ENCODE assay signal across 10 mouse cellular contexts in the genomic region with DNA sequence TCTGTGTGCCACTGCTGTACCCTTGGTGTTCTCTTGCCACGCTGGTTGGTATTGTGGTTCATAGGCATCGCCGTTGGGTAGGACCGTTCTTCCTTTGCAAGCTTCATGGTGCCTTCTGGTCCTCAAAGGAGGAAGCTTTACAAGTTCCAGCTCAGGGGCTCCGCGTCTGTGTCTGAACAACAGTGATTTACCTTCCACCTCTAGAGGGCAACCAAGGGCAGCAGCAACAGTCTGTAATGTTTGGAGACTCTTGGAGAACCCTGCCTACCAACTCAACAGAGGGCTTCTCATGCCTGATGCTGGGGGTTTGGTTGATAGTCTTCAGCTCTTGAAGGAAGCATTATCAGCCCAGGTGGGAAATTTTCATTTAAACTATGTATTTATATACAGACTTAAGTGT. TPM values are rescaled to one million over a fixed set of nuclear protein-coding genes. Genes with fewer than 3 reads are reported as not detected.
DNase-seq lines count a peak whose midpoint lies in the region; ATAC-seq and TF ChIP-seq lines count a peak whose summit lies in the region.
"Had no signal": no experiment of that assay in that cellular context is flagged by ENCODE, and none has a peak within 500 bp of the region (broad histone marks: within the 10 kb centered on the region; RNA-seq: fewer than 3 reads in every experiment).

No protein-coding gene starts in this region.

- ATAC-seq in liver, embryonic 11.5 days (replicated peaks; ENCODE audit: low FRiP score): no peak

- H3K9me3 ChIP-seq in liver, embryonic 11.5 days (ENCODE audit: control insufficient read depth, low read length): no peaks in the 10 kb centered on the region

- no peak for DNase-seq in liver, adult 2 months (ENCODE audit: extremely low read depth, low read depth, low spot score)
- no peak for DNase-seq in liver, embryonic 11.5 days (ENCODE audit: low spot score)
- peak; percentile 40 for DNase-seq in T-cell, adult 2 months (ENCODE audit: low spot score)
- peak; percentile 80 to 81 for DNase-seq in cerebellum, postnatal 14 days
- peak; percentile 54 for DNase-seq in heart, postnatal 4 days
- peak; percentile 49 for DNase-seq in left cerebral cortex, postnatal 4 days
- peak; percentile 57 to 67 for DNase-seq in right cerebral cortex, postnatal 10 days (ENCODE audit: low spot score in 2 of 2)
- no peak for DNase-seq in yolk sac, embryonic 10.5 days (ENCODE audit: low spot score)

- no peak overlapping the region for H3K4me3 ChIP-seq in liver, adult 2 months (ENCODE audit: insufficient read depth, low read depth, low read length)
- no peak overlapping the region for H3K4me3 ChIP-seq in liver, embryonic 11.5 days (ENCODE audit: low read depth, low read length)
- H3K4me3 ChIP-seq: erythroblast, embryonic 14.5 days had no signal

- H3K27me3 ChIP-seq in liver, adult 2 months (ENCODE audit: control insufficient read depth, insufficient read depth, low read length): no peaks in the 10 kb centered on the region
- no peaks in the 10 kb centered on the region for H3K27me3 ChIP-seq in liver, embryonic 11.5 days (replicated peaks; ENCODE audit: control insufficient read depth, insufficient read depth, low read length)

- H3K79me2 ChIP-seq in liver, adult 2 months (ENCODE audit: control insufficient read depth, insufficient read depth, low read length): no peaks in the 10 kb centered on the region

- peak; percentile 27; the same call in 1 of the 2 replicates for TF ChIP-seq CTCF in liver, adult 2 months (IDR thresholded peaks at IDR 0.05; ENCODE audit: low read depth, low read length)

- H3K27ac ChIP-seq in liver, adult 2 months (replicated peaks; ENCODE audit: insufficient read depth, low read depth, low read length): no peak overlapping the region
- no peak overlapping the region for H3K27ac ChIP-seq in liver, embryonic 11.5 days (ENCODE audit: low read depth, low read length)

- no peaks in the 10 kb centered on the region for H3K4me1 ChIP-seq in liver, adult 2 months (ENCODE audit: control insufficient read depth, insufficient read depth, low read length)
- no peaks in the 10 kb centered on the region for H3K4me1 ChIP-seq in liver, embryonic 11.5 days (replicated peaks; ENCODE audit: control insufficient read depth, insufficient read depth, low read length)

- intact Hi-C loops in left cerebral cortex, postnatal 4 days (cut with DNase I): loop anchor here (2.0 kb wide), 1 partner anchor 168 kb away; no protein-coding TSS in a partner anchor

- H3K4me2 ChIP-seq in liver, embryonic 11.5 days: no peak overlapping the region

- 73% methylated on average over 6 of the region's 6 CpGs for WGBS in liver, adult 2 months
- WGBS in liver, embryonic 11.5 days: 61% methylated on average over 6 of the region's 6 CpGs

- no peak for TF ChIP-seq POLR2A in liver, adult 2 months (IDR thresholded peaks at IDR 0.05; ENCODE audit: extremely low read depth, insufficient read depth, low read length)

- no peaks in the 10 kb centered on the region for H3K36me3 ChIP-seq in liver, adult 2 months (ENCODE audit: control insufficient read depth, insufficient read depth, low read length)
- no peaks in the 10 kb centered on the region for H3K36me3 ChIP-seq in liver, embryonic 11.5 days (ENCODE audit: control insufficient read depth, insufficient read depth, low read length)

- no peak overlapping the region for H3K9ac ChIP-seq in liver, adult 2 months (ENCODE audit: low read depth, low read length)
- H3K9ac ChIP-seq in liver, embryonic 11.5 days (ENCODE audit: low read depth, low read length): no peak overlapping the region

RNA-seq across cellular contexts. Expression of gene Gabrr1, which starts 7.8 kb away (rescaled TPM):
- 0.20 TPM in 1 of 2 replicates, not detected in the other for total RNA-seq in liver, adult 2 months (2014; rRNA removed)
- not detected in 2 replicates for polyA plus RNA-seq in liver, adult 2 months (2012; rRNA removed)
- polyA plus RNA-seq in liver, embryonic 11.5 days (2014; fragmentation: Nextera tagmentation; extraction: Ambion mirVana): not detected in 2 replicates
- total RNA-seq in heart, postnatal 4 days (2021): under 1 TPM; 0.41 TPM
- under 1 TPM in 1 of 2 experiments, not detected in 1; 0.16 TPM for total RNA-seq in left cerebral cortex, postnatal 4 days (2021)
- polyA plus RNA-seq: lung, embryonic 16.5 days had no signal

Comparison
In these comparisons a context has a peak if more than half of its experiments do, and no peak if none do; other contexts are left out.
1. DNase-seq: peak in T-cell, adult 2 months (single experiment), cerebellum, postnatal 14 days (2 of 2), heart, postnatal 4 days (single experiment), left cerebral cortex, postnatal 4 days (single experiment) and right cerebral cortex, postnatal 10 days (2 of 2); none in liver, adult 2 months (single experiment), liver, embryonic 11.5 days (single experiment) and yolk sac, embryonic 10.5 days (single experiment).